Mouse (Mus musculus) bone marrow macrophage, adult 2 months (primary cell): ENCODE data around the gene Lhfpl2.

ENCODE experiments used
- CTCF ChIP-seq: IDR thresholded peaks from 2 replicates; pipeline ENCODE4 v1.5.1; 2012; ENCODE audit warnings: low read depth, mild to moderate bottlenecking, low read length, moderate library complexity
- POLR2A ChIP-seq: IDR thresholded peaks from 2 replicates; pipeline ENCODE4 v1.6.1; 2012; ENCODE audit warnings: mild to moderate bottlenecking, low read depth, low read length, borderline replicate concordance

GRCm38 (mm10) chr13:94199829-94200228 is 142.2 kb downstream of the Lhfpl2 start:
- TF ChIP-seq CTCF, result no peak
- no peak for TF ChIP-seq POLR2A
